Mouse (Mus musculus) forebrain, embryonic 16.5 days (tissue): ENCODE measurements around the gene Adarb2. TPM values are rescaled to one million over a fixed set of nuclear protein-coding genes. Genes with fewer than 3 reads are reported as not detected.

Experiments used
- ATAC-seq: fragments of 200-750 bp; cut with Nextera tagmentation; 2 replicates; pipeline ENCODE4 v1.8.0; 2017; ENCODE audit warnings: mild to moderate bottlenecking, moderate library complexity
- H3K27ac ChIP-seq: fragments of 300-500 bp; sonication (generic); 2 replicates; pipeline ENCODE4 v1.5.1; 2014; ENCODE audit warnings: low read length, control low read depth
- H3K27me3 ChIP-seq: fragments of 300-500 bp; sonication (generic); replicated peaks from 2 replicates; pipeline ENCODE4 v1.6.1; 2014; ENCODE audit warnings: low read length; ENCODE audit not compliant: control insufficient read depth, insufficient read depth
- H3K36me3 ChIP-seq: fragments of 300-500 bp; sonication (generic); 2 replicates; pipeline ENCODE4 v1.6.1; 2014; ENCODE audit not compliant: control insufficient read depth, insufficient read depth
- H3K4me1 ChIP-seq: fragments of 300-500 bp; sonication (generic); replicated peaks from 2 replicates; pipeline ENCODE4 v1.6.1; 2014; ENCODE audit warnings: low read length; ENCODE audit not compliant: control insufficient read depth, insufficient read depth
- H3K4me2 ChIP-seq: fragments of 300-500 bp; sonication (generic); 2 replicates; pipeline ENCODE4 v1.6.1; 2014; ENCODE audit warnings: mild to moderate bottlenecking, low read length, control low read depth
- H3K4me3 ChIP-seq: fragments of 300-500 bp; sonication (generic); replicated peaks from 2 replicates; pipeline ENCODE4 v1.5.1; 2014; ENCODE audit warnings: mild to moderate bottlenecking, low read length, control low read depth
- H3K9ac ChIP-seq: fragments of 300-500 bp; sonication (generic); replicated peaks from 2 replicates; pipeline ENCODE4 v1.6.1; 2014; ENCODE audit warnings: low read depth, low read length, control low read depth
- H3K9me3 ChIP-seq: fragments of 300-500 bp; sonication (generic); 2 replicates; pipeline ENCODE4 v1.6.1; 2016; ENCODE audit warnings: low read length; ENCODE audit not compliant: control insufficient read depth
- WGBS: fragments of 180-500 bp; shearing (Covaris S2); extraction: QIAGEN DNeasy Blood & Tissue Kit; methylation state at CpG from one replicate; pipeline ENCODE4 v1.1.7; 2014; 5-methylcytosine and 5-hydroxymethylcytosine counted together
- polyA plus RNA-seq: library from polyadenylated mRNA; unstranded; fragments of >200 nt; fragmentation: Nextera tagmentation; extraction: Ambion mirVana; gene quantifications from 2 replicates; pipeline ENCODE4 v1.2.1, GENCODE M21; 2015

Gene Adarb2
- polyA plus RNA-seq, 1 experiment from 2014 or later, result 30.0 TPM

DNA sequence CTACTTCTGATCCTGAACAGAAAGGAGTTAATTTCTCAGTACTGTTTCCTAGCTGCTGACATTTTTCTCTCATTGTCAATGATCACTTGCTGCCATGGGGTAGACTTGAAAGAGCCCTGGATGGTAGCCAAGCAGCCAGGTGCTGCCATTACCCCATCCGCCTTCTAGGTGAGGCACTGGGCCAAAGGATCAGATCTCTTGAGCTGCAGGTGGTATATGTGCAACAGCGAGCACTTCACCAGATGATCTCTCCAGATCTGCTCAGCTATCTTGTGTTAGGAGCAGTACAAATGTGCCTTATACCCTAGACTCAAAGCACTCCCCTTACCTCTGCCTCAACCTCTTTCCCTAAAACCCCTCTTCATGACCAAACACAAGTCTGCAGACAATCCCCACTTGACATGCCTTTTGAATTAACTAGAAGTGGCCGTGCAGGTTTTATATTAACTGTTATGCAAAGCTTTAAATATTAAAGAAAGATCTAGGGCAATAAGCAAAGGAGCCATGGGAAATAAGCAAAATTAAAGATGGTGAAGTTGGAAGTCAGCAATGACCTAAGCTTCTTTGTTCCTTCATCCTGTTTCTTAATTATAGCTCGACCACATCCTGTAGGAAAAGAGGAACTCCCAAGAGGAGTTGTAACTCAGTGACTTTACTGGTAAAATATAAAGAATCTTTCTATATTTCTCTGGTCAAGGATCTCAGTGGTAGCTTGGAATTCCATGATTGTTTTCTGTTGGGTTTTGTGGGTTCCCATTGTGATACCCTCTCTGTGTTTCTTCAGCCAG lies 69.7 kb downstream of the Adarb2 start:
- Histone ChIP-seq H3K4me1 (no peaks in the 10 kb centered on the region), H3K36me3 (no peaks in the 10 kb centered on the region), H3K4me3 (no peak overlapping the region), H3K9ac (no peak overlapping the region), H3K9me3 (no peaks in the 10 kb centered on the region), H3K4me2 (no peak overlapping the region), H3K27me3 (no peaks in the 10 kb centered on the region), H3K27ac (no peak overlapping the region)
- no peak for ATAC-seq
- 61% methylated on average over 4 of the region's 4 CpGs for WGBS

GRCm38 (mm10) chr13:8283116-8283515 lies 80.5 kb downstream of the Adarb2 start:
- 86% methylated on average over 2 of the region's 2 CpGs for WGBS
- no peak for ATAC-seq
- Histone ChIP-seq H3K36me3 (no peaks in the 10 kb centered on the region), H3K27ac (no peak overlapping the region), H3K9ac (no peak overlapping the region), H3K4me2 (no peak overlapping the region), H3K27me3 (no peaks in the 10 kb centered on the region), H3K9me3 (no peaks in the 10 kb centered on the region), H3K4me3 (no peak overlapping the region), H3K4me1 (no peaks in the 10 kb centered on the region)

DNA sequence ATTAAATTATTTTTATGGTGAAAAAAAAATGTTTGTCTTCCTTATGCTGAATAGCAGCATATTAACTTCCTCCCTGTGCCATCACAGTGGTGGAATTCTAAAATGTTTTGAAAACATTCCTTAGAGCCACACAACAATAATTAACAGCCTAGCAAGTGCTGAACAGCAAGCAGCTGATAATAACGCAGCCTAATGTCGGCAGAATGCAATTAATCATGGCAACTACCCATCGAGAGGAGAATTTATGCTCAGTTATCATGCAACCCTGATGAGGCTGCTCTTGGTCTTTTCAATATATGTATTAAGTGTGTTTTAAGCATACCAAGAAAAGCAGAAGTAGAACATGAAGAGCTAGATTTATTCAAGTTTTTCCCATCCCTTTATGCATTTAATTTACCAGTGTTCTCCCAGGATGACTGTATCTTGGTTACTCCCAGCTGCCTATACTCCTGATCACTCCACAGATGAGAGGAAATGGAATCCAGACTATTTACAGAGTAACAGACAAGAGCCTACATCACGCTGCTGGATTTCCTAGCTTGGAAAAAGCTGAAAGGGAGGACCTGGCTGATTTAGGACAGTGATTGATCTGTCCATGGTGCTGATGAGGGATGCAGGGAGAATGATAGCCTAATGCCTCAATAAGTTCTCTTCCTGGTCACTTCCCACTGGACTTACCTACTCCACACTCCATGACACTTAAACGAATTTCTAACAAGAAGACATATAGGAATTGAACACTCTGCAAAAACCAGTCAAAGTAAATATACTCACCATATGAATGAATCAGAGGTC lies 113.9 kb downstream of the Adarb2 start:
- no peaks in the 10 kb centered on the region for H3K4me1 ChIP-seq
- no peaks in the 10 kb centered on the region for H3K27me3 ChIP-seq
- WGBS, result 45% methylated on average over 5 of the region's 5 CpGs
- no peak overlapping the region for H3K27ac ChIP-seq
- no peak overlapping the region for H3K4me3 ChIP-seq
- H3K4me2 ChIP-seq, result no peak overlapping the region
- no peaks in the 10 kb centered on the region for H3K36me3 ChIP-seq
- no peak for ATAC-seq
- no peak overlapping the region for H3K9ac ChIP-seq
- H3K9me3 ChIP-seq, result no peaks in the 10 kb centered on the region

DNA sequence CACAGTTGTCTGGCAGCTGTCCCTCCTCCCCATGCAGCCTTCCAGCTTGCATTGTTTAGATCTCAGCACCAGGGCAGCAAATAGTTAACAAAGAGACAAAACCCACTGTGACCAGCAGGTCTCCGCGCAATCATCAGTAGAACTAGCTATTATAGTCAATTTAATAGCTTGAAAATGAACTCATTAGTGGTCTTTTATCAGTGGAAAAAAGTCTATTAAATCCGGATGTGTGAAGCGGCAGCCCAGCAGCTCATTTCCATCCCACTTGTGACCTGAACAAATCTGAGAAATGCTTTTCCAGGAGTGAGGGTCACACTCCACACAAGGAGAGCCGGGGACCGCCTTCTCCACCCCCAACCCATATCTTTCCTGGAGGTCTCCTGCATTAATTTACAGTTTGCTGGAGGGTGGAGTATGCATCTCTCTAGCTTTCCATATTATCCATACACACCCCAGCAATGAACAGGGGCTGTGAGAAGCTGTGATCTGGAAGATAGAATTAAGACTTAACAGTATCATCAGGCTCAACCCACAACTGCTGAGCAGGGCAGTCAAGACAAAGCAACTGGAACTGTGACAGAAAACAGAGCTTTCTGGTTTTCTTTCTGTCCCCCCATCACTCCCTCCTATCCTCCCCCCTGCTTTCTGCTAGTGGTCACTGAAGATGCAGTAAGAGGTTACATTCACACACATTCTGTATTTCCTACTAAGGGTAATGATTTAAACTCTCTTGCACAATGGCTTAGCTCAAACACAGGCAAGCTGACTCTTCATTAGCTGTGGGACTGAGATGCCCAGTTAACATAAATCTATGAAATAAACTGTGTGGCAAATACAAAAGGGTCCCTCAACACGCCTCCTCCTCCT lies 131.2 kb downstream of the Adarb2 start:
- Histone ChIP-seq H3K4me3 (no peak overlapping the region), H3K27ac (no peak overlapping the region), H3K9ac (no peak overlapping the region), H3K4me2 (no peak overlapping the region), H3K9me3 (no peaks in the 10 kb centered on the region), H3K36me3 (no peaks in the 10 kb centered on the region), H3K4me1 (peaks cover 10% of the 10 kb centered on the region; the same call in 1 of the 2 replicates), H3K27me3 (no peaks in the 10 kb centered on the region)
- 6% methylated on average over 7 of the region's 7 CpGs for WGBS
- peak; percentile 64 for ATAC-seq

- no peak for ATAC-seq
- Histone ChIP-seq H3K27me3 (no peaks in the 10 kb centered on the region), H3K4me1 (peaks cover 10% of the 10 kb centered on the region; the same call in 1 of the 2 replicates), H3K36me3 (no peaks in the 10 kb centered on the region), H3K9me3 (no peaks in the 10 kb centered on the region), H3K27ac (no peak overlapping the region), H3K4me2 (no peak overlapping the region), H3K9ac (no peak overlapping the region), H3K4me3 (no peak overlapping the region)
- WGBS, result 26% methylated on average over 4 of the region's 4 CpGs
These were observed 131.9 kb downstream of the Adarb2 start for GRCm38 (mm10) chr13:8334580-8334979.

- Histone ChIP-seq H3K27me3 (no peaks in the 10 kb centered on the region), H3K27ac (no peak overlapping the region), H3K4me2 (no peak overlapping the region), H3K4me1 (no peaks in the 10 kb centered on the region), H3K4me3 (no peak overlapping the region), H3K36me3 (no peaks in the 10 kb centered on the region), H3K9ac (no peak overlapping the region), H3K9me3 (no peaks in the 10 kb centered on the region)
- ATAC-seq, result no peak
- WGBS, result 66% methylated on average over 5 of the region's 5 CpGs
These were observed 138.6 kb downstream of the Adarb2 start for GRCm38 (mm10) chr13:8341086-8341807.

GRCm38 (mm10) chr13:8347147-8347546 lies 144.5 kb downstream of the Adarb2 start:
- Histone ChIP-seq H3K27ac (no peak overlapping the region), H3K27me3 (no peaks in the 10 kb centered on the region), H3K4me2 (no peak overlapping the region), H3K4me3 (no peak overlapping the region), H3K9me3 (no peaks in the 10 kb centered on the region), H3K9ac (no peak overlapping the region), H3K36me3 (no peaks in the 10 kb centered on the region), H3K4me1 (no peaks in the 10 kb centered on the region)
- 67% methylated on average over 7 of the region's 7 CpGs for WGBS
- no peak for ATAC-seq

DNA sequence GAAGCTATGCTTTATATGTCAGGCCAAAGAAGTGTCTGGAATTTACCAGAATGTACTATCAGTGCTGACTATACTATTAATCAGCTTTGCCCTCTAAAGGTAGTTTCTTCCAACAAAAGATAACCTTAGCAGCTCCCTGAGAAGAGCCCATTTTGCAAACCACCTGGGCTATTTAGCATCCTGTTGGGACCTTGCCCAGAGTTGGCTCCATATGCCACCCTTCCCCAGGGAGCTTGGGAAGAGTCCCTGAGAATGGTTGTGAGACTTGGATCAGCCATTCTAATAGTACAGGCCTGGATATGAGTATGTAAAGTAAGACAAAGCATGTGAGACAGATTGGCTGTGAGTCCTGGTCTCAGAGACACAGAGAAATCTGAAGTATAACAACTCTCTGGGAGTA lies 149.7 kb downstream of the Adarb2 start:
- Histone ChIP-seq H3K9me3 (no peaks in the 10 kb centered on the region), H3K4me1 (no peaks in the 10 kb centered on the region), H3K36me3 (no peaks in the 10 kb centered on the region), H3K4me2 (no peak overlapping the region), H3K27ac (no peak overlapping the region), H3K4me3 (no peak overlapping the region), H3K27me3 (no peaks in the 10 kb centered on the region), H3K9ac (no peak overlapping the region)
- no peak for ATAC-seq
